Mouse (Mus musculus) cortical plate, adult 2 months (tissue): Measurements from ENCODE around the gene Lnx1.

Source experiments
- CTCF ChIP-seq: fragments of 200-500 bp; IDR thresholded peaks from 2 replicates; pipeline ENCODE4 v1.5.1; 2011; ENCODE audit warnings: mild to moderate bottlenecking, control low read depth, low read length; ENCODE audit not compliant: insufficient read depth; ENCODE audit errors: extremely low read depth
- POLR2A ChIP-seq: fragments of 200-500 bp; IDR thresholded peaks from 2 replicates; pipeline ENCODE4 v1.6.1; 2011; ENCODE audit warnings: mild to moderate bottlenecking, low read length, control low read depth; ENCODE audit not compliant: insufficient read depth; ENCODE audit errors: extremely low read depth

DNA sequence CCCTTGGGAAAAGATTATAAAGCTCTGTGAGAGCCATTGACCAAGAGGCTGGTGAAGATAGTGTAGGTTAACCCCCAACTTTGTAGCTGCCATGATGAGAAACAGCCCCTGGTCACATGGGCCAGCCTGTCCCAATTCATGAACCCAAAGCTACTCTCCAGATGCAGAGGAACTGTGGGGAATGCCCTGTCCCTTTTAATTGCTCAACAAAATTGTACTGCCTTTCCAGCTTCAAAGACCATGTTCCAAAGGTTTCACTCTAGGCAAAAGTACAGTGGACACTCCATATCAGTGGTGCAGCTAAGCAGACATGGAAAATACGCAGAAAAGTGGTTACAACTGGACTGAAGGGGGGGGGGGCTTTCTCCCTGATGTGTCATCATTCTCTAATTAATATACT is 53.6 kb downstream of the Lnx1 start:
- TF ChIP-seq CTCF (no peak), POLR2A (no peak)
